ENCODE assay signal across 22 mouse cellular contexts in genomic region chr3:144574256-144574655, GRCm38 (mm10). TPM values are rescaled to one million over a fixed set of nuclear protein-coding genes. Genes with fewer than 3 reads are reported as not detected.
DNase-seq lines count a peak whose midpoint lies in the region; ATAC-seq and TF ChIP-seq lines count a peak whose summit lies in the region.
"Had no signal": no experiment of that assay in that cellular context is flagged by ENCODE, and none has a peak within 500 bp of the region (broad histone marks: within the 10 kb centered on the region; RNA-seq: fewer than 3 reads in every experiment).

No protein-coding gene starts in this region.

- no peaks in the 10 kb centered on the region for H3K9me3 ChIP-seq in lung, postnatal 0 days (ENCODE audit: low read length)
- H3K9me3 ChIP-seq in liver, embryonic 11.5 days (ENCODE audit: control insufficient read depth, low read length), result no peaks in the 10 kb centered on the region
- H3K9me3 ChIP-seq: embryonic facial prominence, embryonic 15.5 days; forebrain, embryonic 10.5 days; heart, embryonic 15.5 days; hindbrain, embryonic 10.5 days had no signal

- no peaks in the 10 kb centered on the region for H3K27me3 ChIP-seq in lung, postnatal 0 days (replicated peaks; ENCODE audit: insufficient read depth, low read length)
- no peaks in the 10 kb centered on the region for H3K27me3 ChIP-seq in liver, embryonic 11.5 days (replicated peaks; ENCODE audit: control insufficient read depth, insufficient read depth, low read length)
- H3K27me3 ChIP-seq: embryonic facial prominence, embryonic 15.5 days; heart, embryonic 15.5 days had no signal

- H3K9ac ChIP-seq in lung, postnatal 0 days (replicated peaks; ENCODE audit: low read depth), result no peak overlapping the region
- H3K9ac ChIP-seq in liver, embryonic 11.5 days (ENCODE audit: low read depth, low read length), result no peak overlapping the region
- H3K9ac ChIP-seq: embryonic facial prominence, embryonic 15.5 days; heart, embryonic 15.5 days; hindbrain, embryonic 14.5 days had no signal

- peaks cover 16% of the 10 kb centered on the region for H3K4me1 ChIP-seq in lung, adult 2 months (ENCODE audit: control insufficient read depth, insufficient read depth, low read length)
- H3K4me1 ChIP-seq in lung, postnatal 0 days (ENCODE audit: insufficient read depth, low read depth, low read length), result peaks cover 24% of the 10 kb centered on the region; the same call in 1 of the 2 replicates
- peaks cover 14% of the 10 kb centered on the region for H3K4me1 ChIP-seq in liver, embryonic 11.5 days (replicated peaks; ENCODE audit: control insufficient read depth, insufficient read depth, low read length)

- TF ChIP-seq CTCF in lung, adult 2 months (IDR thresholded peaks at IDR 0.05; ENCODE audit: insufficient read depth, low read length), result no peak
- TF ChIP-seq CTCF in lung, postnatal 0 days (IDR thresholded peaks at IDR 0.05), result no peak

- H3K27ac ChIP-seq in lung, postnatal 0 days (ENCODE audit: low read length), result no peak overlapping the region; the same call in 1 of the 2 replicates
- H3K27ac ChIP-seq in liver, embryonic 11.5 days (ENCODE audit: low read depth, low read length), result no peak overlapping the region
- H3K27ac ChIP-seq: embryonic facial prominence, embryonic 15.5 days; forebrain, embryonic 10.5 days; heart, embryonic 15.5 days; hindbrain, embryonic 10.5 days; hindbrain, embryonic 14.5 days had no signal

- WGBS in lung, adult 2 months, result 73% methylated on average over 7 of the region's 7 CpGs
- 60% methylated on average over 7 of the region's 7 CpGs for WGBS in lung, postnatal 0 days
- 93% methylated on average over 7 of the region's 7 CpGs for WGBS in liver, embryonic 11.5 days

- no peak for TF ChIP-seq POLR2A in lung, adult 2 months (IDR thresholded peaks at IDR 0.05; ENCODE audit: borderline replicate concordance, extremely low read depth, low read depth, low read length)

- ATAC-seq in lung, postnatal 0 days, result peak; percentile 53
- ATAC-seq in liver, embryonic 11.5 days (replicated peaks; ENCODE audit: low FRiP score), result no peak
- ATAC-seq: forebrain, embryonic 14.5 days had no signal

- TF ChIP-seq EP300 in lung, postnatal 0 days (IDR thresholded peaks at IDR 0.05), result peak; percentile 99

- H3K36me3 ChIP-seq in lung, postnatal 0 days (ENCODE audit: insufficient read depth, low read length), result no peaks in the 10 kb centered on the region
- H3K36me3 ChIP-seq in liver, embryonic 11.5 days (ENCODE audit: control insufficient read depth, insufficient read depth, low read length), result peaks cover 14% of the 10 kb centered on the region

- no peak overlapping the region for H3K4me3 ChIP-seq in lung, adult 2 months (replicated peaks; ENCODE audit: extremely low read depth, low read depth, low read length)
- no peak overlapping the region for H3K4me3 ChIP-seq in lung, postnatal 0 days (ENCODE audit: low read depth, low read length)
- no peak overlapping the region for H3K4me3 ChIP-seq in liver, embryonic 11.5 days (ENCODE audit: low read depth, low read length)
- H3K4me3 ChIP-seq: embryonic facial prominence, embryonic 15.5 days; erythroblast, embryonic 14.5 days; forebrain, embryonic 10.5 days; heart, embryonic 15.5 days; hindbrain, embryonic 10.5 days had no signal

- peak; percentile 77 to 85 for DNase-seq in lung, adult 18-20 months
- DNase-seq in lung, adult 2 months, result peak; percentile 58
- DNase-seq in lung, postnatal 0 days (ENCODE audit: low spot score), result peak; percentile 90
- peak; percentile 85 for DNase-seq in lung, postnatal 36 days
- DNase-seq in liver, embryonic 11.5 days (ENCODE audit: low spot score), result no peak
- no peak for DNase-seq in urinary bladder, postnatal 25 days (ENCODE audit: low spot score)
- no peak for DNase-seq in kidney, adult 9 months
- DNase-seq: adrenal gland, postnatal 25 days; cerebellum, adult 2 months; cerebellum, postnatal 10 days; embryo, embryonic 11 days; gastrocnemius, postnatal 10 days; heart, adult 18-20 months; heart, postnatal 14 days had no signal

- no peak overlapping the region for H3K4me2 ChIP-seq in lung, postnatal 0 days (replicated peaks; ENCODE audit: low read depth, low read length)
- H3K4me2 ChIP-seq in liver, embryonic 11.5 days, result no peak overlapping the region
- H3K4me2 ChIP-seq: embryonic facial prominence, embryonic 15.5 days; heart, embryonic 11.5 days; heart, embryonic 15.5 days; hindbrain, embryonic 14.5 days had no signal

RNA-seq across cellular contexts. Expression of gene Selenof, which starts 4.2 kb away (rescaled TPM):
- polyA plus RNA-seq in lung, adult 2 months (2012; rRNA removed), result 228 and 245 TPM in 2 replicates
- 837 and 926 TPM in 2 replicates for polyA plus RNA-seq in lung, postnatal 0 days (2015; fragmentation: Nextera tagmentation; extraction: Ambion mirVana)
- 369 and 370 TPM in 2 replicates for polyA plus RNA-seq in liver, embryonic 11.5 days (2014; fragmentation: Nextera tagmentation; extraction: Ambion mirVana)

RNA-seq across cellular contexts. Expression of gene Hs2st1, which starts 4.3 kb away (rescaled TPM):
- polyA plus RNA-seq in lung, adult 2 months (2012; rRNA removed), result 26.2 and 28.4 TPM in 2 replicates
- polyA plus RNA-seq in lung, postnatal 0 days (2015; fragmentation: Nextera tagmentation; extraction: Ambion mirVana), result 25.1 and 29.3 TPM in 2 replicates
- 7.2 and 7.3 TPM in 2 replicates for polyA plus RNA-seq in liver, embryonic 11.5 days (2014; fragmentation: Nextera tagmentation; extraction: Ambion mirVana)

Comparison
In these comparisons a context has a peak if more than half of its experiments do, and no peak if none do; other contexts are left out.
1. DNase-seq: peak in lung, adult 18-20 months (2 of 2), lung, adult 2 months (single experiment), lung, postnatal 0 days (single experiment) and lung, postnatal 36 days (single experiment); none in liver, embryonic 11.5 days (single experiment), urinary bladder, postnatal 25 days (single experiment) and kidney, adult 9 months (single experiment).